Mouse (Mus musculus): Measurements from ENCODE around the gene Gan. TPM values are rescaled to one million over a fixed set of nuclear protein-coding genes. Genes with fewer than 3 reads are reported as not detected.

Gene Gan
- total RNA-seq, 1 experiment from 2014 or later: 5.4 TPM

DNA sequence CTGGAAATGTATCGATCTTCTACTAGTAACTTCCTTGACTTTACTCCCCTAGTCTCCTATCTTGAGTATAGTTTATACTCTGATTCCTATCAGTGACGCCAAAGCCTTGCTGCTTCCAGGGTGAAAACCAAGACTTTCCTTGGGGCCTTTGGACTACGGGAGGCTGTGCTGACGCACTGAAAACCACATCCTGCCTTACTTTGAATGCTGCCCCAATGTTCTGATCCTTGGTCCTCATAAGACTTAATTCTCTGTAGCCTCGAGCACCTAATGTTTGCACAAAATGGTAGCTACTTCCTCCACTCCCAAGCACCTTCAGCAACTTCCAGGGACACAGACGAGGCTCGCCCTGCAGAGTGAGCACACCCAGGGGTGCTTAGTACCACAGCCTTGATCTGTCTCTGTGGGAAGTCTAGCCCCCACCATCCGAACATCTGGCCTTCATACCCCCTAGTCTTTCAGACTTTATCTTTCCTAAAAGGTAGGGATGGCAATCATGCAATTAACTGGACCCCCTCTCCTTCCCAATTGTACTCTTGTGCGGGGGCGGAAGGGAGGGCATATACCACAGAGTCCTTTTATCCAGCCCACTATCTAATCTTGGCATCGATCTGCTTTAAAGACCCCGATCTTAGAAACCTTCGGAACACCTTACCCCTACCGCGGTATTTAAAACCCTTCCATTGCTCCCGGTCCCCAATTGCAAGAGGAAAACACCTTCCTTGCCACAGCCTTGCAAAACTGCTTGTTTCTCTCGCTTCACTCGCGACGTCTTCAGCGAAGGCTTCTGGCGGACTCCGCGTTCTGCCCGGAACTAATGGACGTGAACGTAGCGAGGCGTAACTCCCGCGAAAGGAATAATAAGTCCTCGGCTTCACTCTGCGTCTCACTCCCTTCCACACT lies 818 bp upstream of the Gan start:
- ATAC-seq (replicated peaks; ENCODE audit: low read depth, poor library complexity, severe bottlenecking): 0 out of 2 replicates have a peak, but pooled peaks have one; percentile 13

DNA sequence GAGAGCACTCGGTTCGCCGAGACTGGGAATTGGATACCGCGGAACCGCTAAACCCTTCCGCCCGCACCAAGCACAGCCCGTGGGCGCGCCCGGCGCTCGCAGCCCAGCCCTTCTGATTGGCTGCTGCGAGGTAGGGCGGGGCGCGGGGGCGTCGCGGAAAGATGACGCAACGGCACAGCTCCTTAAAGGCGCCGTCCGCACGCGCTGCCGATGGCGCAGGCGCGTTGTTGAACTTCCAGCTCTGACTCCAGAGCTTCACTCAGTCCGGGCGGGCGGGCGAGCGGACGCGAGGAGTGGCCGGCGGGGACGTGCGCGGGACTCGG lies 205 bp upstream of the Gan start:
- peak; percentile 91 for ATAC-seq (replicated peaks; ENCODE audit: low read depth, poor library complexity, severe bottlenecking)

DNA sequence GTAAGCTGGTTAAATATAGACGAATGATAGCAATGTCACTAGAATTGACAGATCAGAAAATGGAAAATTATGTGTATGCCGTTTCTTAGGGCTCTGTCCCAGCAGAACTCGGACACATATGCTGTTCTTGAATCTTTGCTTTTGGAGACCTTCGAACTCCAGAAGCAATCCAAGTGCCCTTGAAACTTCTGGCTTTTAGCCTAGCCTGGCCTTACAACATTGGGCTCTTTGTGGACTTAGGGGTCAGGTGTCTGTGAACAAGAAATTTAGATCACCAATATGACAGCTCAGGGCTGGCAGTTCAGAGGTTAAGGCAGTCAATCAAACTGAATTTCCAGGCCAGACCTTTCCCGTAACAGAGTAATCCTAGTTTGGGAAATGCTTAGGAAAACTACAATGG lies 1.1 kb downstream of the Gan start:
- no peak for ATAC-seq (replicated peaks; ENCODE audit: low read depth, poor library complexity, severe bottlenecking)

DNA sequence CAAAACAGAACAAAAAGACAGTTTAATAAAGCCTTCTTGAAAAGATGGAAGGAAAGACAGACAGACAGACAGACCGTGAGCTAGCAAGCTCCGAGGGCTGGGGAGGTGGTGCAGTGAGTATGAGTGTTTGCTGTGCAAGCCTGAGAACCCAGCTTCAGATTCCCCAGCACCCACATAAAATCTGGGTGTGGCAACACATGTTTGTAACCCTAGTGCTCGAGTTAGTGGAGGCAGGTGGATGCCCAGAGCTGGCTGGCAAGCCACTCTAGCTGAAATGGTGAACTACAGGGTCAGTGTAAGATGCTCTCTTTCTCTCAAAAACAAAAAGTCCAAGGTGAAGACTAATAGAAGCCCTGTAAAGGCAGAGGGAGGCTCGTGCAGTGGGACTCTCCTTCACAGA lies 7.0 kb downstream of the Gan start:
- no peak for ATAC-seq (replicated peaks; ENCODE audit: low read depth, poor library complexity, severe bottlenecking)

DNA sequence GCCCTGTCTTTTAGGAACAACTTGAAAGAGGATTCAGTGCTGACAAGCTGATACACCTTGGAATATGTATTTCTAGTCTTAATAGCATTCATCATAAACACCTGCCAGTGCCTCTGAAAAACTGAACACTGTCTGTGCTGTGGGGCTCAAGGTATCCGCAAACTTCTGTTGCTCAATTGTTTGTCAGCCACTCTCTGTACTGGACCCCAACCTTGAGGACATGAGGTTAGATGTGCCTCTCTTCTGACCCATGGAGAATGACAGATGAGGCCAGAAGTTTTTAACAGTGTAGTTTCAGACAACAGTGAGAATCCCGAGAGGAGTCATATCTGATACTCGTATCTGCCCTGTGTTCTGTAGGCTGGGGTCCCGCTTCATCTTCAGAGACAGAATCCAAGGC lies 7.6 kb downstream of the Gan start:
- ATAC-seq (replicated peaks; ENCODE audit: low read depth, poor library complexity, severe bottlenecking): no peak

DNA sequence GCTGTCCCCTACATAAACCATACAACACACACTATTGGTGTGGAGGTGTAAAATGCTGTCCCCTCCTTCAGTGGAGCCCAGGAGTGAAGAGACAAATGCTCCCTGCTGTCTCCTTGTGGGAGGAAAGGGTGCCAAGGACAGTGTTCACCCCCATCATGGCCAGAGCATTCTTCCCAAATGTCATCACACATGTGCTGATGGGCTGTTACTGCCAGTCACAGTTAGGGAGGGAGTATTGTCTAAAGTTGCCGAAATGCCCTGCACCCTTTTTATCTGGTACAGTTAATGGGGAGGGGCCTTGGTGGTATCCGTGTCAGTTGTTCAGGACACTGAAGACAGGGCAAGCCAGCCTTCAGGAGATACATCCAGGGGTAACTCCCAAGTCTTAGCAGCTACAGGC lies 8.6 kb downstream of the Gan start:
- no peak for ATAC-seq (replicated peaks; ENCODE audit: low read depth, poor library complexity, severe bottlenecking)

DNA sequence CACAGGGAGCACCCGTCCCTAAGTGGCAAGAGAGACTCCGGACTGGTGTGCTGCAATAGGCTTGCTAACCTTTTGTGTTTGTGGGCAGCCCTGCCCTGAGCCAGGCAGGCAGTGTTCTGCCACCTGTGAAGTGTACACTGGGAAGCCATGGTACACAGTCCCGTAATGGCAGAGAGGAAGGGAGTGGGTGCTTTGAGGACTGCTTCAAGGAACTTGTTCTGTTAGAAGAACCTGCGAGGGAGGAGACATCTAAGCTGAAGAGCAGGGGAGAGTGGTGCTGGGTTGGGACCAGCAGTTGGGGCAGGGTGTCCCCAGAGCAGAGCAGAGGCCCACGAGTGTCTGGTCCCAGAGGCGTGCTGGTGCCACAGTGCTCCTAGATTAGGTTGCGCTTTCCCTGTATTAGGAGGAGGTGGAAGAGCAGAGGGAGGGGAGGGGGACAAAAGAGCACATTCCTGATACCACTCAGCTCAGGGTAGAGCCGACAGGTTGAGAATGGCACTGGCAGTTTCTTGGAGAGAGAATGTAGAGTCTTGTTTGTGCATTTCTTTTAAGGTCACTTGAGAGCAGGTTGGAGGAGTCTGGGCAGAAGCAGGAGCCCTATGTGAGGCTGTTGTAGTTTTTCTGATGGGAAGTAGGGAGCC lies 9.4 kb downstream of the Gan start:
- ATAC-seq (replicated peaks; ENCODE audit: low read depth, poor library complexity, severe bottlenecking): no peak

DNA sequence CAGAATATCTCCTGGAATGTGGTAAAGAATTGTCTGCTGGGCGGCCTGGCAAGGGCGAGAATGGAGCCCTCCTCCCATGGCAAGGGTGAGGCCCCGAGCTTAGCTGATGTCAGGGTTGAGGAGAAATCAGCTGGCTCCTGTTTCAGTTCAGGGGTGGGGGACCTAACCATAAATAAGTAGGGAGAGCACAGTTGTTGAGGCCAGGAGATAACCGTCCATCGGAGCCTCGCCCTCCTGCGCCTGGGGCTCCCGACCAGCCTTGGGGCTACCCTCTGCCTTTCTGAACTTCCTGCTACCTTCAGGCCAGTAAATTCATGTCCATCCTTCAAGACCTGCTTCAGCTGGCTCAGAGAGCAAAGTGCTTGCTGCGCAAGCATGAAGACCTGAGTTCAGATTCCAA lies 10.4 kb downstream of the Gan start:
- no peak for ATAC-seq (replicated peaks; ENCODE audit: low read depth, poor library complexity, severe bottlenecking)

DNA sequence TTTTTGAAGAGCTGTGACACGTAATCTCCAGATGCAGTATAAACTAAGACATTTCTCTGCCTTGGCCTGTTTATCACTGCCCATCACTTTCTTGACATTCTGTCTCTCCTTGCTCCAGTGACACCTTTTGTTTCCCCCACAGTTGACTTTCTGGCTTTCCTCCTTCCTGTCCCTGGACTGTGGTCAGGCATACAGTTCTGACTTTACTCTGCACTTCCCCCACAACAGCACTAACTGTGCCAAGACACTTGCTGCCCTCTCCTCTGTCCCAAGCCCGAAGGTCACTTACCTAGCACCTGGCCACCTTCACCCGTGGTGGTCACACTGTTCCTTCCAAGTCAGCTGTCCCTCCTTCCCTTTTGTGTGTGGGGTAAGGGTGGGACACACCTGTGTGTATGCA lies 13.9 kb downstream of the Gan start:
- ATAC-seq (replicated peaks; ENCODE audit: low read depth, poor library complexity, severe bottlenecking): peak; percentile 41; the same call in 1 of the 2 replicates

DNA sequence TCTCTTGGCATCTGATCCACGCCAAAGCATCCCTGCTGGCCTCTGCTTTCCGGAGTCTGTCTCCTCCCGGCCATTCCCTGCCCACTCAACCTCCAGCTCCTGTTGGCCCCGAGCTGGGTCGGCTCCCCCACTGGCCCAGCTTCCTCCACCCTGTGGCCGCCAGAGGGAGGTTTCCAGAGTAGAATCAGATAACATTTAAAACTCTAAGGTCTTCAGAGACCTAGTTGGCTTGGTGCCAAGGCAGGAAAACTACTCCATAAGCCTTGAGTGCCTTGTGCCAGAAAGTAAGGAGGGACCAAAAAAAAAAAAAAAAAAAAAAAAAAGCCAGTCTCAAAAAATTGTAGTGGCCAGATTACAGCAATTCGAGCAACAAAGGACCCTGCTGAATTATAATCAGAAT lies 15.0 kb downstream of the Gan start:
- peak; percentile 63 for ATAC-seq (replicated peaks; ENCODE audit: low read depth, poor library complexity, severe bottlenecking)

DNA sequence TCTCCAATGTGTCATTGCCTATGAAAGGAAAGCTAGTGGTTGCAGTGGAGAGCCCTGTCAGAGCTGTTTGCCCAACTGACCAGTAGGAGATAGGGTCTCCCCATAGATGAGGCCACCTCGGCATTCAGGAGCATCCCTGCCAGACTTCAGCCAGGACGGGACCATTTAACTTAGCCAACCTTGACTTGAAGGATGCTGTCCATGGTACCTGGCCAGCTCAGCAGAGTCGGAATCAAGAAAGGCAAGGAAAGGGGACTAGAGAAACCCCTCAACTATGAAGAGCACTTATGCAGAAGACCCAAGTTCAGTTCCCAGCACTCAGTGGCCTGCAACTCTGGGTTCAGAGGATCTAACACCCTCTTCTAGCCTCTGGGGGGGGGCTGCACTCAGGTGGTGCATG lies 15.8 kb downstream of the Gan start:
- ATAC-seq (replicated peaks; ENCODE audit: low read depth, poor library complexity, severe bottlenecking): no peak

DNA sequence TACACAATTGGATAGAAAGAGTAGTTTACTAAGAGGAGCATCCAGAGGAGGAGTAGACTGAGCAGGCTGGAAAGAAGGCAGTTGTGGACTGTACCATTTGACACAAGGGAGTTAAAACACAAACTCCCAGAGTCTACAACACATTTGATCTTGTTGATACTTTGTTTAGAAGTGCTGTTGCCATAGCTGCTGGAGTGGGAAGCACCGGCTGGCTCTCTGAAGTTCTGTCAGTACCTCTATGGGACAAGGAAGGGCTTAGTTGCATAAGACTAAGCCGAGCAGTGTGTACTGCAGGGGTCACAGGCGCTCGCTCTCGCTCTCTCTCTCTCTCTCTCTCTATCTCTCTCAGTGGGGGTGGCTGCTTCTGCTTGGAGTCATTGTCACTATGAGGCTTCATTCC lies 16.6 kb downstream of the Gan start:
- ATAC-seq (replicated peaks; ENCODE audit: low read depth, poor library complexity, severe bottlenecking): no peak

DNA sequence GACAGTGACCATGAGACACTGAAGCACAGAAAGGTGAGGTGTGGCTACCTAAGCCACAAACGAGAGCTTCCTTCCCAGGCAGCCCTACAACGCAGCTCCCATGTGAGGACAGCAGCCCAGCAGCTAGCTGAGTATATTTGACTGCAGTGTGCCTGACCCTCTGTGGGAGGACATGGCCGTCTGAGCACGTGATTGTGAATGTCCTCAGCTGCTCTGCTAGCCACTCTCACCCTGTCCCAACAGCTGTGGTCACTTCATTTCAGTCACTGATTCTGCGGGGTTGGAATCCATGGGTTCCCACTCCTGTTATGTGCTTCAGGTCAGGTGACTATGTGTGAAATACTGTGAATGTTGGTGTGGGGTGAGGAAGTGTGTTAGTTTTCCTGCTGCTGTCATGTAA lies 18.4 kb downstream of the Gan start:
- no peak for ATAC-seq (replicated peaks; ENCODE audit: low read depth, poor library complexity, severe bottlenecking)

DNA sequence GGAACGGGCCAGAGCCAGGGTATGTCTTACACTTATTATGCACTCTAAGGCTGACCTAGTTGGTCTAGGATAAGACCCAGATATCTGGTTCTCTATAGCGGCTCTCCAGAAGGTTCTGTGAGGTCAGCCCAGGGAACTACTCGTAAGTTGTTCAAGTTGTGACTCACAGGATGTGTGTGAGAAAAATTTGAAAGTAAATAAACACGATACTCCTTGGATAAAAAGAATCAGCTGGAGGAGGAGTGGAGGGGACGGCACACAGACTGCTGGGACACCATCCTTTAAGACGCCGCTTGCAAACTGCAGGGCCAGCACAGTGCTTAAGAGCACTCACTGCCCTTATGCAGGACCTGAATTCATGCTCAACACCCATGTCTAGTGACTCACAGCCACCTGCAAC lies 19.3 kb downstream of the Gan start:
- ATAC-seq (replicated peaks; ENCODE audit: low read depth, poor library complexity, severe bottlenecking): no peak

DNA sequence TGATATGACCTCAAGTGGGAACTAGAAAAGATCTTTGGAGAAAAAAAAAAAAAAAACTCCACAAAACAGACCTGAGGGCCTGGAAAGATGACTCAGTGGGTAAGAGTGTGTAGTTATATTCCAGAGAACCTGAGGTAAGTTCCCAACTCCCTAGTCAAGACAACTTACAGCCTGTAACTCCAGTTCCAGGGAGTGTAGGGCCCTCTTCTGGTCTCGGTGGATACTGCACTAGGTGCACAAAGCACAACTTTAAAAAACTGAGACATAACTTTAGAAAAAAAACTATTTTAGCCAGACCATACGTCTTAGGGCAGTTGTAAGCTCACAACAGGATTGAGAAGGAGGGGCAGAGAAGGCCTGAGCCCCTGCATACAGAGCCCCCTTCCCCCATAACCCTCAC lies 20.1 kb downstream of the Gan start:
- ATAC-seq (replicated peaks; ENCODE audit: low read depth, poor library complexity, severe bottlenecking): no peak

DNA sequence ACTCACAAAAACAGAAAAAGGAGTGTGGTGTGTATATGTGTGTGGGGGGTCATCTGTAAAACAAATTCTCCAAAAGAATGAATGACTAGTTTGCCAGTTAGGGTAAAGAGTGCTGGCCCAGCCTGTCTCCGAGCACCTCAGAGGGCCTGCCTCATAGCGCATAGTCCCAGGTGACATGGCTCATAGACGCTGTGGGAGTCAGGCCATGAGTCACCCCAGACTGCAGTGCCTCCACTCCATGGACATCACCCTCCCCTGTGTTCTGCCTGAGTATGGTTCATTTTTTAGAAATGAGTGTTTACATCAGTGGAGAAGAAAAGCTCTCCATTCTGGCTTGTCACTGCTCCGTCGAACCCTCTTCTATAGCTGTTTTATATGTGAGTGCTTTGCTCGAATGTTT lies 20.7 kb downstream of the Gan start:
- ATAC-seq (replicated peaks; ENCODE audit: low read depth, poor library complexity, severe bottlenecking): no peak

DNA sequence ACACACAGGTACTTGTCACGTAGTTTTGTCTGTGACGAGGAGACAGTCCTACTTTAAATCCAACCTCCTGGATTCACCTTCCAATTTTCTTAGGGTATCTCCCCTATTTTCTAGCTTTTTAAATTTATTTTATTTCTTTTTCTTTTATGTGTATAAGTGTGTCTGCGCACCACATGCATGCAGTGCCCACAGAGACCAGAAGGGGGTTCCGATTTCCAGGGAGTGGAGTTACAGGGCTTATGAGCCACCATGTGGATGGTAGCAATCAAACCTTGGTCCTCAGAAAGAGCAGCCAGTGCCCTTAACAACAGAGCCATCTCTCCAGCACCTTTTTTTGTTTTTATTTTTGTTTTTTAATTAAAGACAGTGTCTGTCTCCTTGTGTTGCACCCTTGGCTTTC lies 24.8 kb downstream of the Gan start:
- ATAC-seq (replicated peaks; ENCODE audit: low read depth, poor library complexity, severe bottlenecking): no peak

DNA sequence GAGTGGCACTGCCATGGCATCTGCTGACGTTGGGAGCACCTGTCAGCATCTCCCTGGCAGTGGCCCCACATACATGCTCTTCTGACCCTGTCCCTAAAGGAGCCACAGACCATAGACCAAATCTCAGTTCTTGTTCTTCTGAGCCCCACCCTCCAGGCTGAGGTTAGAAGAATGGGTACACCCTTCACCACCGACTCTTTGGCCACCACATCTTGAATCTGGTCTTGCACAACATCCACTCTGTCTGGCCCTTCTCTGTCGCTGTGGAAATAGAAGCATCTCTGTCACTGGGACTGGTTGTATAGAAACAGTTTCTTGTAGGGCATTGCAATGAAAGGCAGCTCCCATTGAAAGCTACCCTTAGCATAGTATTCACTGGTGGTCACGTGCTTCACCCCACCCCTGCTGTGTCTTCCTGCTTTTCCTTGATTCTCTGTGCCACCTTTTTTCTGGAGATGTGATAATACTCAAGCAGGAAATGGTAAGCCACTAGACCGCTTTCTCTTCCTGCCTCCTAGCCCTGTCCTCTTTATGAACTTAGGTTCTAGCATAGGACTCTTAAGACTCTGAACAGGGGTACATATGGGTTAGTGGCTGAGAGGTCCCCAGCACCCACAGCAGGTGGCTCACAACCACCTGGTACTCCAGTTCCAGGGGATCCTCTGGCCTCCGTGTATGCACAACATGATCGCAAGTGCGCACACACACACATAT lies 25.9 kb downstream of the Gan start:
- ATAC-seq (replicated peaks; ENCODE audit: low read depth, poor library complexity, severe bottlenecking): peak; percentile 78

DNA sequence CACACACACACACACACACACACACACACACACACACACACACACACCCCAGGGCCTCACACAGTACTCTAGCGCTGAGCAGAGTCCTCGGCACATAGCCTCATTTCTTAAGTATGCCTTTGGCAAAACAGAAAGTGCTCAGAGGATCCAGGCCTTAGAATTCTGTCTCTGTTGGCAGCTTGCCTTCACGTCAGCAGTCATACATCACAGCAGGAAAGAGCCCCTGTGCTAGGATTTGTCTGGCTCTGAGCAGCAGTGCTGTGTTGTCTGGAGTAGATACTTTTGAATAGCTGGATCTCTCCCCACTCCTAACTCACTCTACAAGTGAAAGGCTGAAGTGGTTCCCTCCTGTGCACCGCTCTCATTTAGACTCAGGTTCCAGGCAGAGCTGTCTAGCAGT lies 36.4 kb downstream of the Gan start:
- ATAC-seq (replicated peaks; ENCODE audit: low read depth, poor library complexity, severe bottlenecking): no peak

DNA sequence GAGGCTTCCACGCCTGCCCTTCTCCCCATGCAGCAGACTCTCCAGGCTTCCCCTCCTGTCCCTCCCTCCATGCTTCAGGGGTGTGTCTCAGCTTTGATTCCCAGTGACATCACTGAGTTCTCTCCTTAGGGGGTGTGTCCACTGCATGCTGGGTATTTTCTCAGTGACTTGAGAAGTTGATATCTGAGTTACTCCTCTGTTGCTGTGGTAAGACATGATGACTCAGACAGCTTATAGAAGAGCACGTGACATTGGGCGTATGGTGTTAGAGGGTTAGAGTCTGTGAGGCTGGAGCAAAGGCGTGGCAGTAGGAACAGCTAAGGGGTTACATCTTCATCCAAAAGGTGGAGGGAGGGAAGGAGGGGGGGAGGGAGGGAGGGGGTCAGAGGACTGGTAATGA lies 38.7 kb downstream of the Gan start:
- ATAC-seq (replicated peaks; ENCODE audit: low read depth, poor library complexity, severe bottlenecking): no peak

DNA sequence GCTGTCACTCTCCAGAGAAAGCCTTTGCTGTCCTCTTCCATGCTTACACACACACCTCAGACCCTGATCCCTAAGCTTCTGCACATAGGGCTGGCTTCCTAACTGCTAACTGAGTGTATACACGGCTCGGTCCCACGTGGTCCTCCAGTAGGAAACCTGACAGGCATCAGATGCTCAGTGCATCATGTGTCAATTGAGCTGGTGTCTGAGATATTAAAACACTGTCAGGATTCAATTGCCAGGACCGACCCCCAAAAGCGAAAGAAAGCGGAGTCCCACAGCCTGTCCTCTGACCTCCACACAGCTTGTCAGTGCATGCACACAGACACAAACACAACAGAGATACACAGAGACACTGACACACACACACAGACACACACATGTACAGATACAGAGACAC lies 39.6 kb downstream of the Gan start:
- ATAC-seq (replicated peaks; ENCODE audit: low read depth, poor library complexity, severe bottlenecking): no peak
